Mouse (Mus musculus) bone marrow macrophage, adult 2 months (primary cell): ENCODE measurements around the gene Tgfb2.

Experiments
- CTCF ChIP-seq: IDR thresholded peaks from 2 replicates; pipeline ENCODE4 v1.5.1; 2012; ENCODE audit warnings: low read depth, mild to moderate bottlenecking, low read length, moderate library complexity
- POLR2A ChIP-seq: IDR thresholded peaks from 2 replicates; pipeline ENCODE4 v1.6.1; 2012; ENCODE audit warnings: mild to moderate bottlenecking, low read depth, low read length, borderline replicate concordance

- no peak for TF ChIP-seq POLR2A
- TF ChIP-seq CTCF, result no peak
Measured at GRCm38 (mm10) chr1:186610481-186610880, 95.3 kb downstream of the Tgfb2 start.
